Mouse (Mus musculus) stomach, embryonic 16.5 days (tissue): ENCODE results near the gene Bag1. TPM values are rescaled to one million over a fixed set of nuclear protein-coding genes. Genes with fewer than 3 reads are reported as not detected.

Experiments
- ATAC-seq: fragments of 200-750 bp; cut with Nextera tagmentation; 2 replicates; pipeline ENCODE4 v1.8.0; 2017; ENCODE audit warnings: moderate number of reproducible peaks, moderate TSS enrichment; ENCODE audit not compliant: insufficient read depth, low FRiP score
- H3K27ac ChIP-seq: fragments of 300-500 bp; sonication (generic); 2 replicates; pipeline ENCODE4 v1.5.1; 2014; ENCODE audit warnings: low read length
- H3K27me3 ChIP-seq: fragments of 300-500 bp; sonication (generic); 2 replicates; pipeline ENCODE4 v1.6.1; 2014; ENCODE audit warnings: low read length, control low read depth, mixed read lengths; ENCODE audit not compliant: control insufficient read depth, insufficient read depth
- H3K36me3 ChIP-seq: fragments of 300-500 bp; sonication (generic); 2 replicates; pipeline ENCODE4 v1.6.1; 2014; ENCODE audit warnings: low read length; ENCODE audit not compliant: control insufficient read depth, insufficient read depth
- H3K4me1 ChIP-seq: fragments of 300-500 bp; sonication (generic); 2 replicates; pipeline ENCODE4 v1.6.1; 2014; ENCODE audit warnings: low read length, control low read depth, mixed read lengths; ENCODE audit not compliant: control insufficient read depth, insufficient read depth
- H3K4me2 ChIP-seq: fragments of 300-500 bp; sonication (generic); 2 replicates; pipeline ENCODE4 v1.6.1; 2014; ENCODE audit warnings: low read depth, low read length, mixed read lengths
- H3K4me3 ChIP-seq: fragments of 300-500 bp; sonication (generic); replicated peaks from 2 replicates; pipeline ENCODE4 v1.5.1; 2014; ENCODE audit warnings: mild to moderate bottlenecking, low read length
- H3K9ac ChIP-seq: fragments of 300-500 bp; sonication (generic); 2 replicates; pipeline ENCODE4 v1.6.1; 2014; ENCODE audit warnings: low read length
- H3K9me3 ChIP-seq: fragments of 300-500 bp; sonication (generic); replicated peaks from 2 replicates; pipeline ENCODE4 v1.6.1; 2016; ENCODE audit warnings: low read length, control low read depth; ENCODE audit not compliant: control insufficient read depth
- WGBS: fragments of 180-500 bp; shearing (Covaris S2); extraction: QIAGEN DNeasy Blood & Tissue Kit; methylation state at CpG from one replicate; pipeline ENCODE4 v1.1.7; 2014; 5-methylcytosine and 5-hydroxymethylcytosine counted together
- polyA plus RNA-seq: library from polyadenylated mRNA; unstranded; fragments of >200 nt; fragmentation: Nextera tagmentation; extraction: Ambion mirVana; gene quantifications from 2 replicates; pipeline ENCODE4 v1.2.1, GENCODE M21; 2015

Gene Bag1
- polyA plus RNA-seq, 1 experiment from 2014 or later = 184 TPM

DNA sequence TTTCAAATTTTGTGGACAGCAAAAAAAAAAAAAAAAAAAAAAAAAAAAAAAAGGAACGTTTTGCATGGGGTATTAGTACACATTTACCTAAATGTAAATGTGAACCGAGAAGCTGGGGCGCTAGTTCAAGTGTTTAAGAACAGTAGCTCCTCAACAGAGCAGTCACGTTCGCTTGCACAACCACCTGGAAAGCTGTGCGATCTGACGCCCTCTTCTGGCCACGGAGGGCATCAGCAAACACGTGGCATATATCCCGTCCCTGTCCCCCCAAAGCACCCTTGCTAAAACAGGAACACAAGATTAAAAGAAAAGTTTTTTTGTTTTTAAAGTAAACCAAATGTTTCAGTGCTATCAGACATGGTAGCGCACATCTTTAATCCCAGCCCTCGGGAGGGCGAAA is 23.6 kb upstream of the Bag1 start:
- 0 out of 2 replicates have a peak, but pooled peaks cover 5% of the 10 kb centered on the region for H3K36me3 ChIP-seq
- peaks cover 17% of the 10 kb centered on the region for H3K4me1 ChIP-seq
- H3K9me3 ChIP-seq = no peaks in the 10 kb centered on the region
- H3K4me3 ChIP-seq = peak overlapping the region; percentile 96
- peak overlapping the region; percentile 97 for H3K27ac ChIP-seq
- no peak for ATAC-seq
- H3K27me3 ChIP-seq = no peaks in the 10 kb centered on the region
- peak overlapping the region; percentile 93 for H3K9ac ChIP-seq
- 26% methylated on average over 13 of the region's 13 CpGs for WGBS
- peak overlapping the region; percentile 77 for H3K4me2 ChIP-seq

DNA sequence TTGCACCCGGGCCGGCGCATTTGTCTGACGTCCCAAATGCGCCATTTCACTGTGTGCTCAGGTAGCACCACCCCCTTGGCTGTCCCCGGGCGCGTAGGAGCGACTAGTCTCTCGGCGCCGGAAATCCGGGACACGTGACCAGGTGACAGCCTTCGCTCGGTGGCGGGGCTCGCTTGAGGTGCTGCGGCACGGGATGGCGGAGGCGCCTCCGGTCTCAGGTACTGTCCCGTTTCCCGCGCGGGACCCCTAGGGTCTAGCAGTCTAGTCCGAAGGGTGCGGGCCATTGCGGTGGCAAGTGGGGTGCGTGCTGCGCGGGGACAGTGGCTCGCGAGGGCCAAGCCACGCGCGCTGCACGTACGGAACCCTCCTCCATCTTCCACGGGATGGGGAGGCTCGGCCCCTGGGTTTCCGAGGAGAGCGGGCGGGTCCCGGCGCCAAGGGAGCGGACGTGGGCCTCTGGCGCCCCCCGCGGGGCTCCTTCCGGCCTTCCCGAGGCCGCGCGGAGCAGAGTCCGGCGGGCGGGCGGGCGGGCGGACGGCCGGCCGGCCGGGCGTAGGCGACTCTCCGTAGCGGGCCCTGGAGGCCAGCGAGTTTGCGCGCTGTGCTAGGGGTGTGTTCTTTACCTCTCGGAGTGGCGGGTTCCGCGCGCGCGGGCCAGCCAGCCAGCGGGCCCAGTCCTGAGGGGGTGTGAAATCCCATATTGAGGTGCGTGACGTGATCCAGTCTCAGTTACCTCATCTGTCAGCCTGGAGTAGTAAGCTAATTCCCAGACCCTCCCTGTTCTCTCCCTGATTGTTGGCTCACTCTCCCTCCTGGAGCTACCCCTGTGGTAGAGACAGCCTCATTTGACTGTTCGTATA is 23.0 kb upstream of the Bag1 start, which contains the start of gene Nfx1:
Gene Nfx1 (plus strand): TSS at position 65 of the 860 bp plus-strand sequence.
- Histone ChIP-seq H3K4me3 (peak within 1 kb of the TSS; percentile 96), H3K27ac (peak within 1 kb of the TSS; percentile 97)

DNA sequence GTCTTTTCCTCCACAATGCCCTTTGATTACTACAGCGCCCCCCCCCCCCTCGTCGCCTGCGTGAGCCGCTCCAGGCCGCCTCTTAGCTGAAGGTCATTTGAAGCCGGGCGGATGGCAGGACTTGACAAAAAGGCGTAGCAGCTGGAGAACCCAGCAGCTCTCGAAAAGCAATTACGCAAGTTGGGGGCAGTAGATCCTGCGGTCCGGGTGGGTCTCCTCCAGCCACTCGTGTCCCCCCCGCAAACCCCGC is 22.4 kb upstream of the Bag1 start:
- WGBS = 1% methylated on average over 15 of the region's 16 CpGs
- Histone ChIP-seq H3K9me3 (no peaks in the 10 kb centered on the region), H3K9ac (peak overlapping the region; percentile 93), H3K4me2 (peak overlapping the region; percentile 80), H3K27me3 (no peaks in the 10 kb centered on the region), H3K27ac (peak overlapping the region; percentile 97), H3K36me3 (peaks cover 9% of the 10 kb centered on the region; the same call in 1 of the 2 replicates), H3K4me3 (peak overlapping the region; percentile 96), H3K4me1 (peaks cover 17% of the 10 kb centered on the region)
- peak; percentile 45 for ATAC-seq

More for the DNA sequence above, 23.0 kb upstream of the Bag1 start, which contains the start of gene Nfx1:
- Histone ChIP-seq H3K4me2 (peak within 1 kb of the TSS; percentile 80), H3K27me3 (no peaks in the 10 kb centered on the region), H3K9me3 (no peaks in the 10 kb centered on the region), H3K36me3 (0 out of 2 replicates have a peak, but pooled peaks cover 5% of the 10 kb centered on the region), H3K4me1 (peaks cover 17% of the 10 kb centered on the region), H3K9ac (peak within 1 kb of the TSS; percentile 93)
- peak; percentile 95 for ATAC-seq
- under 1% methylated on average over 83 of the region's 85 CpGs for WGBS

DNA sequence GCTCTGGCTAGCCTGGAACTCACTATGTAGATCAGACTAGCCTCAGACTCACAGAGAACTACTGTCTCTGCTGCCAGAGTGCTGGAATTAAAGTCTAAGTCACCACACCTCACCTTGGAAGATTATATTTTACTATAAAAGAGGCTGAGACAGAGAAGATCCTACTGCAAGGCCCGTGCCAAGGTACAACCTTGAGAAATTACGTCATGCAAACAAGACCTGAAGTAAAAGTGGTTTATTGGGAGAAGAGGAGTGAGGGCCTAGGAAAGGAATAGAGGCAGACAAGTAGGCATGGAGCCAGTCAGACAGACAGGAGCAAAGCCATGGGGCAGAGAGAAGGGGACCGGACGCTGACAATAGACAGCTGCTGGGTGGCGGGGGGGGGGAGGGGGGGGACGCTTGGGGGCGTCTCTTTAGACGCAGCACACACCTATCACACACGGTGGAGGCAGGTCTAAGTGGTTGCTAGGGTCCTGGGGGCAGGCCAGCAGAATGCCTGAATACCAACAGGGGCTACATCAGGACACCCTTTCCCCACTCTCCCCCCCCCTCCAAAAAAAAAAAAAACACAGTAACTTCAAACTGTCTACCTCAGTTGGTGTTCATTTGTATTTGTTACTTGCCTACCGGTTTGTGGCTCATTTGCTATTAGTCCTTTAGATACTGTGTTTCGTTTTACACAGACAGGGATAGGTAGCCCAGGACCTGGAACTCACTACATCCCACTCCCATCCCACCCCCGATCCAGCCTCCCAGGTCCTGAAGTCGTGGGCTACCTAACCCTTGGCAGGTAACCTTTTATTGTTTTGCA is 21.9 kb upstream of the Bag1 start:
- H3K4me2 ChIP-seq = peak overlapping the region; percentile 80
- H3K27me3 ChIP-seq = no peaks in the 10 kb centered on the region
- H3K9ac ChIP-seq = peak overlapping the region; percentile 93
- H3K4me3 ChIP-seq = peak overlapping the region; percentile 96
- no peak for ATAC-seq
- peaks cover 9% of the 10 kb centered on the region for H3K36me3 ChIP-seq
- H3K27ac ChIP-seq = peak overlapping the region; percentile 97
- H3K9me3 ChIP-seq = no peaks in the 10 kb centered on the region
- WGBS = 8% methylated on average over 11 of the region's 13 CpGs
- peaks cover 17% of the 10 kb centered on the region for H3K4me1 ChIP-seq

DNA sequence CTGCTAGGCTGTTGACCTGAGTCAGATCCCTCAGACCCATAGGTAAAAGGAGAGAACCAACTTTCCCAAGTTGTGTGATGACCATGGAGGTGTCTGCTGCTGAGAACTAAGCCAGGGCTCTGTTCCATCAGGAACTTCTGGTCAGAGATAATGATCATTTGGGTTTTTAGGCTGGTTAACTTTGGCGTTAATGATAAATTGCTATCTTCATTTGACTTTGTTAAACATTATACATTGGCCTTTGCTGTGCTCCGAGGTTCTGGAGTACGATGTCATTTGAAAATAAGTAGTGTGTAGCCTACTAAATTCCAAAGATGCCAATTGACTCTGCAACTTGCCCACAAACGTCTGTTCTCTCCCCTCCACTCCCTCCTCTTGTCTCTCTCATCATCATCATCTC is 21.1 kb upstream of the Bag1 start:
- Histone ChIP-seq H3K4me1 (peaks cover 17% of the 10 kb centered on the region), H3K4me2 (no peak overlapping the region), H3K27me3 (no peaks in the 10 kb centered on the region), H3K36me3 (peaks cover 9% of the 10 kb centered on the region), H3K4me3 (no peak overlapping the region), H3K9me3 (no peaks in the 10 kb centered on the region), H3K9ac (no peak overlapping the region), H3K27ac (no peak overlapping the region)
- WGBS = 57% methylated on average over 4 of the region's 4 CpGs
- ATAC-seq = no peak

DNA sequence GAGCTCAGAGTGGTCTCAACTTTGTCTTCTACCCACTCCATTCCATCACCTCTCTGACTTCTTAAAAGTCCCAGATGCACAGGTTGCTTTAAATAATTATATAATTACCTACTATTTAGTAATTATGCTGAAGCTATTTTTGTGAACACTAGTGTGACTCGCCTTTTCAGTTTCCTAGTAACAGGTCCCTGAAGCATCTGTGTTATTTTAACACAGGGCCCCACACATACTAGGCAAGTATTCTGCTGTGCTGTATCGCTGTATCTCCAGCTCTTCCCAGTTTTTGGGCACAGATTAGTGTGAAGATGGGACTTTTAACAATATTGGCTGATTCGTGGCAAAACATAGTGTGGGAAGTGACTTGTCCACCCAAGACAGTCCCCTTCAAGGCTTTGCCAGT is 15.4 kb upstream of the Bag1 start:
- Histone ChIP-seq H3K9me3 (no peaks in the 10 kb centered on the region), H3K4me1 (no peaks in the 10 kb centered on the region), H3K27ac (no peak overlapping the region), H3K27me3 (no peaks in the 10 kb centered on the region), H3K4me2 (no peak overlapping the region), H3K36me3 (peaks cover 15% of the 10 kb centered on the region), H3K9ac (no peak overlapping the region), H3K4me3 (no peak overlapping the region)
- ATAC-seq = no peak
- WGBS = 91% methylated on average over 3 of the region's 3 CpGs

DNA sequence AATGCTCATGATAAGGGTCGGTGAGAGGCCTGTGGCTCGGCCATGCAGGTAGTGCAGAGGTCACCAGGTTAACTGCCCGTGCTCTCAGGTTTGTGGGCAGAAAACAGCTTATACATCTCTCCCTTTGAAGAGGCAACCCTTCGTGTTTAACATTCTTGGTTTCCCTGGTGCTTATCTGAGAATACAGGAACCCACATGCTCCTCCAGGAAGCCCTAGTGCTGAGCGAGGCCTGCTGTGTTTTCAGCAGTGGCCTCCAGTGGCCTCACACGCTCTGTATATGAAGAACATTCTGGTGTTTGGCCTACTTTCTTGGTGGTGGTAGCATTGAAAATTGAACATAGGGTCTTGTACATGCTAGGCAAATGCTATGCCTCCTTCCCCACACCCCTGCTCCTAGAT is 7.8 kb upstream of the Bag1 start:
- no peak overlapping the region for H3K4me3 ChIP-seq
- no peak overlapping the region for H3K27ac ChIP-seq
- H3K4me1 ChIP-seq = no peaks in the 10 kb centered on the region
- WGBS = 69% methylated on average over 6 of the region's 6 CpGs
- ATAC-seq = no peak
- H3K4me2 ChIP-seq = no peak overlapping the region
- H3K9ac ChIP-seq = no peak overlapping the region
- H3K9me3 ChIP-seq = no peaks in the 10 kb centered on the region
- peaks cover 26% of the 10 kb centered on the region; the same call in 1 of the 2 replicates for H3K36me3 ChIP-seq
- H3K27me3 ChIP-seq = no peaks in the 10 kb centered on the region

- ATAC-seq = no peak
- no peak overlapping the region for H3K9ac ChIP-seq
- WGBS = 90% methylated on average over 1 of the region's 1 CpGs
- no peaks in the 10 kb centered on the region for H3K27me3 ChIP-seq
- H3K4me1 ChIP-seq = peaks cover 8% of the 10 kb centered on the region
- H3K4me2 ChIP-seq = no peak overlapping the region
- no peak overlapping the region for H3K27ac ChIP-seq
- peaks cover 18% of the 10 kb centered on the region; the same call in 1 of the 2 replicates for H3K36me3 ChIP-seq
- no peaks in the 10 kb centered on the region for H3K9me3 ChIP-seq
- H3K4me3 ChIP-seq = no peak overlapping the region
These were observed 5.4 kb upstream of the Bag1 start for GRCm38 (mm10) chr4:40953521-40953920.
